Mouse (Mus musculus) testis, adult 2 months (tissue): Measurements from ENCODE around the gene Slf2. TPM values are rescaled to one million over a fixed set of nuclear protein-coding genes. Genes with fewer than 3 reads are reported as not detected.
A peak's percentile ranks its signal among the peaks of the same experiment; 100 is the strongest.

Experiments
- H3K27ac ChIP-seq: fragments of 200-500 bp; 2 replicates; pipeline ENCODE4 v1.5.1; 2012; ENCODE audit warnings: low read depth, low read length; ENCODE audit not compliant: control insufficient read depth, insufficient read depth
- H3K27me3 ChIP-seq: fragments of 200-500 bp; 2 replicates; pipeline ENCODE4 v1.6.1; 2012; ENCODE audit warnings: mild to moderate bottlenecking, low read length, moderate library complexity; ENCODE audit not compliant: control insufficient read depth, insufficient read depth
- H3K36me3 ChIP-seq: fragments of 200-500 bp; 2 replicates; pipeline ENCODE4 v1.6.1; 2012; ENCODE audit warnings: mild to moderate bottlenecking, low read length; ENCODE audit not compliant: control insufficient read depth, insufficient read depth
- H3K4me1 ChIP-seq: fragments of 200-500 bp; 2 replicates; pipeline ENCODE4 v1.6.1; 2012; ENCODE audit warnings: low read length; ENCODE audit not compliant: control insufficient read depth, insufficient read depth
- H3K4me3 ChIP-seq: fragments of 200-500 bp; 2 replicates; pipeline ENCODE4 v1.5.1; 2012; ENCODE audit warnings: low read depth, mild to moderate bottlenecking, low read length, moderate library complexity, mixed read lengths; ENCODE audit not compliant: control insufficient read depth
- CTCF ChIP-seq: fragments of 200-500 bp; IDR thresholded peaks from 2 replicates; pipeline ENCODE4 v1.5.1; 2012; ENCODE audit warnings: low read depth, mild to moderate bottlenecking, inconsistent platforms, low read length, moderate library complexity; ENCODE audit not compliant: control insufficient read depth, insufficient read depth, insufficient replicate concordance
- POLR2A ChIP-seq: fragments of 200-500 bp; IDR thresholded peaks from 2 replicates; pipeline ENCODE4 v1.6.1; 2012; ENCODE audit warnings: low read depth, mild to moderate bottlenecking, inconsistent platforms, low read length, moderate library complexity; ENCODE audit not compliant: control insufficient read depth
- polyA plus RNA-seq: library from polyadenylated mRNA; depleted of rRNA; stranded (reverse); fragments of >200 nt; gene quantifications from 2 replicates; pipeline ENCODE4 v1.2.3, GENCODE M21; 2012

Gene Slf2
- polyA plus RNA-seq, 1 experiment, result 21.5 TPM

DNA sequence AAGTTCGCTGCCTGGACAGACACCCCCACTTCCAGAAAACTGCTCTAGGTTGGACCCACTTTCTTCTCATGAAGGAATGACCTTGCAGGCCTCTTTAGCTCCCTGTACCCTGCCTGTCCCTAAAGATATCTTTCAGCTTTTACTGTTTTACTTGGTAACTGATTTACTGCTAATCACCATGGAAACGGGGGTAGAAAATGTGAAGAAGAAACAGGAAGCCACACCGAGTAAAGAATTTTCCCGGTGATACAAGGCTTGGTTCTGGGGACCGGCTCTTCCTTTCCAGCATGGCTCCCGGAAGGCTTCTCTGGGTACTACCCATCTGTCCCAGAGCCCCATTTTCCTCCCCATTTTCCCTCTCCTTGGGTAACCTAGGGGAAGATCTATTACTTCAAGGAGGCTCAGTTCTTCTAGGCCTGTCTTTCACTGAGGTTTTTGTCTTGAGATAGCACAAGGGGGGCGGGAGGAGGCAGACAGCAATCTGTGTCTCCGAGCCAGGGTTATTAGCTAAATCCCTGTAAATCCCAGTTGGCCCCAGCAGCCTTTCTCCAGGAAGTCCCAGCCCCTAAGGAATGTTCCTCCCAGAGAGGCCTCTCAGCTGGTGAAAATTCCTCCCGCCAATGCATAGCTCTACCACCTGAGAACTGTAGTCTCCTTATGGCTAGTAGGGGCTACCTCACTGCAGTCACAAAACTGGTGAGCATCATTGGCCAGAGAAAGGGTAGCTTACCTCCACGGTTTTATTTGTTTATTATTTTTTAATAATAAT lies 16.3 kb upstream of the Slf2 start:
- Histone ChIP-seq H3K27me3 (no peaks in the 10 kb centered on the region), H3K36me3 (no peaks in the 10 kb centered on the region), H3K4me1 (peaks cover 6% of the 10 kb centered on the region; the same call in 1 of the 2 replicates), H3K4me3 (no peak overlapping the region), H3K27ac (0 out of 2 replicates have a peak overlapping the region, but pooled peaks have one; percentile 29)
- TF ChIP-seq POLR2A (no peak), CTCF (no peak)

DNA sequence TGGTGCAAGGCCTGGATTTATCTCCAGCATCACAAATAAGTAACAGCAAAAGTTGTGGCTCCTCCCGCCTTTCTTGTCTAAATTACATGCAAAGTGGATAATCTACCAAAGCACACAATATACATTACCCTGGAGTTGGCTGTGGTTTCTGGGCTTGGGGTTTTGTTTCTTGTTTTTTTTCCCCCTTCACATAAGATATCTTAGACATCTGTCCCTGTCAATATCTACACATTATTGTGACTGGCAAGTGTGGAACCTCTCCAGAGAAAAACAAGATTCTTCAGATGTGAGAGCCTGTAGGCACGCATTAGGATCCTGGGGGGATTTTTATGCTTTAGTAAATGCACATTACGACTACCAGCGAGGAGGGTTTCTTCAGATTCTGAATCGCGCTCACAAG lies 12.8 kb upstream of the Slf2 start:
- TF ChIP-seq CTCF (no peak), POLR2A (no peak)
- Histone ChIP-seq H3K36me3 (no peaks in the 10 kb centered on the region), H3K27me3 (no peaks in the 10 kb centered on the region), H3K4me3 (no peak overlapping the region), H3K4me1 (peaks cover 4% of the 10 kb centered on the region; the same call in 1 of the 2 replicates), H3K27ac (no peak overlapping the region)

DNA sequence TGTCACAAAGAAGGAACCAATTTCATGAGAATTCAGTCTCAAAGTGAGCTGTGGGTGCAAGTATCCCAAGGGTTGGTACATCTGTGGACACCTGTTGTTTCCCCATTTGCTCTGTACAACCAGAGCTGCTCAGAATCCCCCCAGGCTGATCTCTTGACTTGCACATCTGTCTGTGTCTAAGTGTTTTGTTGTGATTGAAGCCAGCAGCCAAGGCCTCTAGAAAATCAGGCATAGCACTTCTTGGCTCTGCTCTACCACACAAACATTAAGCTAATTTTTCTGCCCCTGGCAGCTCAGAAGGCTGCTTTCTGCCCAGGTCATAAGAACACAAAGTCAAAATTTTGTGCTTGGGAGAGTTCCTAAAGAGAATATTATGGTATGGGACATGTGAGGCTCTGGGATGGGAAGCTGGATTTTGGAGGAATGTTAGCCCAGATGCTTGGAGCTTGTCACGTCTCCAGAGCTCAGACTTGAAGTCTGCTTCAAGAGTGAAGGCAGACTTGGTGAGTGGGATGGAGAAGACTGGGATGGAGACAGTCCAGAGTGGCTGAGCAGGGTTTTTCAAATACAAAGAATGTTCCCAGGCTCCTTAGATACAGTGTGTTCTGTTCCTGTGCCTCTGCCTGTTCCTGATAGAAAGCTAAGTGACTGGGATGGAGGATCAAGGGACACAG lies 9.3 kb upstream of the Slf2 start:
- TF ChIP-seq CTCF (no peak), POLR2A (no peak)
- no peak overlapping the region for H3K4me3 ChIP-seq
- H3K27me3 ChIP-seq, result no peaks in the 10 kb centered on the region
- H3K4me1 ChIP-seq, result no peaks in the 10 kb centered on the region
- H3K36me3 ChIP-seq, result no peaks in the 10 kb centered on the region
- no peak overlapping the region for H3K27ac ChIP-seq

DNA sequence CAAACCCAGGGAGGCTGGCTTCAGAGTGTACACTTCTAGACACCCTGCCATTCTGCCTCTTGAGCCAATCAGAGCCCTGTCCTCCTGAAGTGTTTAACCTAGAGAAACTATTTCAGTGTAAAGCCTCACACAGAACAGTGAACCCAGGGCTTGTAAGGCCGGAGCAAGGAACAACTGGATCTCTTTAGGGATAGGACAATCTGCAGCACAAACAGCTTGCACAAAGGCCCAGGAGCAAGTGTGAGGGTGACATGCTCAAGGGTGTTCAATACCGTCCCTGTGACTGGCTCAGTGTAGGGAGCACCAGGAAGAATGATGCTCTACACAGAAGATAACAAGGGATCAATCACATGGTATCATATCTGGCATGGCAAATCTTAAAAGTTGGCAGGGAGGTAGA lies 8.4 kb upstream of the Slf2 start:
- Histone ChIP-seq H3K36me3 (no peaks in the 10 kb centered on the region), H3K4me1 (no peaks in the 10 kb centered on the region), H3K4me3 (no peak overlapping the region), H3K27me3 (no peaks in the 10 kb centered on the region), H3K27ac (no peak overlapping the region)
- TF ChIP-seq CTCF (no peak), POLR2A (no peak)

DNA sequence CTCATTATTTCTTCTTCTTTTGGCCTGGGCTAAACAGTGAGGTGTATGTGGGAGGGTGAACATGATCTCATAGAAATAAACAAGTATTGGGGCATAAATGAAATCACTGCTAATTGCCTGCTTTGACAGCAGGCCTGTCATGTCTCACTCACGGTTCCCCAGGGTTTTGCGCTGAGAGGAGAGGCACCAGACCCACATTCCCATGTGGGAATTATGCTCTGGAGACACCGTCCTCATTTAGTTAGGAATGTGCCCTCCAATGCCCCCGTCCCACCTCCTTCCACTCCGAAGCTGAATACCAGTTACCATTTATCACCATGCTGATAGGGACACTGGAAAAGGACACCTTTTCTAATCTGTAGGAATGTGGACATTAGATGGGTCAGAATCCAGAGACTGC lies 6.3 kb upstream of the Slf2 start:
- no peak for TF ChIP-seq CTCF
- no peak for TF ChIP-seq POLR2A
- Histone ChIP-seq H3K36me3 (no peaks in the 10 kb centered on the region), H3K27me3 (no peaks in the 10 kb centered on the region), H3K4me1 (peaks cover 2% of the 10 kb centered on the region), H3K4me3 (no peak overlapping the region), H3K27ac (no peak overlapping the region)

DNA sequence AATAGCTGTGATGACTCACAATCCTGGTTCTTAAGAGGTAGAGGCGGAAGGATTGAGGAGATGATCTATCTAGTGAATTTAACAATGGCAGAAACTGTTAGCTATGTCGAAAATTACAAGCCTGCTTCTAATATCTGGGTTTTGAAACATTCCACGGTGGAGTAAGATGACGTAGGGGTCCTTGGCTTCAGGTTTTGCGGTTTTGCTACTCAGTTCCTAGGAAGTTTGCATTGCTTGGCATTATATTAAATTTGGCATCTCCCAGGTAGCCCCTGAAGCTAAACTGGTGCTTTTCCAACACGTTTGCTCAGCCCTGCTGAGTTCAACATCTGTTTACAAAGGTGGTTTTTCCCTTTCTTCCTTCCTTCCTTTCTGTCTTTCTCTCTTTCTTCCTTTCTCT lies 4.2 kb upstream of the Slf2 start:
- no peaks in the 10 kb centered on the region for H3K36me3 ChIP-seq

DNA sequence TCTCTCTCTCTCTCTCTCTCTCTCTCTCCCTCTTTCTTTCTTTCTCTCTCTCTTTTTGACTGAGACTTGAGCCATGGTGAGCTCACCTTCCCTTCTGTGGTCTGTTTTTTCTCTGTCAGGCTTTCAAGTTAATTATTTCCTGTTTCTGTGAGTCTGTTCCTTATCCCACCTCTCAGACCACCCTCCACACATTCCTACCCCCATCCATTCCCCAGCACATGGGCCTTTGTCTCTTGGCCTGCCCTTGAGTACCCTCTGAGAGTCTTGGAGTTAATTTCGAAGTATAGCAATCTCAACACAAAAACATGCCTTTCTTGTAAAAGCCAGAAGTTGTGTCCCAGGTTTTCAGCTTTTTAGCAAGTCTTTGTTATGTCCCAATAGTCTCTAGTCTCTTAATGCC lies 3.7 kb upstream of the Slf2 start:
- TF ChIP-seq CTCF, result no peak
- no peak for TF ChIP-seq POLR2A
- Histone ChIP-seq H3K36me3 (no peaks in the 10 kb centered on the region), H3K27ac (no peak overlapping the region), H3K4me3 (no peak overlapping the region), H3K4me1 (peaks cover 4% of the 10 kb centered on the region), H3K27me3 (no peaks in the 10 kb centered on the region)

More for the DNA sequence above, 4.2 kb upstream of the Slf2 start:
- H3K27ac ChIP-seq, result no peak overlapping the region
- TF ChIP-seq POLR2A (no peak), CTCF (no peak)
- no peak overlapping the region for H3K4me3 ChIP-seq
- peaks cover 4% of the 10 kb centered on the region for H3K4me1 ChIP-seq
- H3K27me3 ChIP-seq, result no peaks in the 10 kb centered on the region
